Mouse (Mus musculus) lung, postnatal 4 days (tissue): Measurements from ENCODE around the gene Inka2.

ENCODE experiments used
- DNase-seq, 2 experiments: peaks; one replicate each; pipeline ENCODE4 v3.0.0; 2021

Inka2 gene

GRCm38 (mm10) chr3:105732360-105732759, 28.0 kb downstream of the Inka2 start:
- DNase-seq: no peak

DNA sequence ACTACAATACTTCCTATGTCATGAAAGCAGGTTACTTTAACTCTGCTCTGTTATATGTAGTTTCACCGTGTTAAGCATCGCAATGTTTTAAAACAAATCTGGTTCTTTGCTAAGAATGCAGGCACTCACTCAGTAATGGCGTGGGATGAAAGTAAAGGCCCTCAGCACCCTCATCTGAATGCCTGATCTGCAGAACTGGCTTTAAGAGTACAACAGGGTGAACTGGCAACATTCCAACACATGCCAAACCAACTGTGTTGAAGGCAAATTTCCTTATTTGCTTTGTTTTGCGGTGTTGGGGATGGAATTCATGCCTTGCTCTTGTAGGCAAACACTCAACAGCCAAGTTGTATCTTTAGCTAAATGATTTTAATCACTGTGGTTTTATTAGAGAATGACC, 29.1 kb downstream of the Inka2 start:
- DNase-seq: no peak

DNA sequence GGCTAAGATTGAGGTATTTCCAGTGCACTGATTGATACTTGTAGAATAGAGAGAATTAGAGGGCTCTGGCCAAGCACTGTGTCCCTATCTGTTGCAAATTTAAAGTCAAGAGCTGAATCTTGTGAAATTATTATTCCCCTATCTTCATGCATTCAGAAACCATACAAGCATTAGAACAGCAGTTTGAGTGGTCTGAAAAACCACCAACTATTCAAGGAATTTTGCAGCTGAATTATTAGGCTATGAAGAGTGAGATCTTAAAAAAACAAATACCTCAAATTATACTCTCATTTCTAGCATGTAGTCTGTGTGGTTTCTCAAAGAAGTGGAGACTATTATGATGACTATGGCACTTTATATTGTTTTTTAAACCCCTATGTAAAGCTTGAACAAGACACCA, 30.9 kb downstream of the Inka2 start:
- DNase-seq: no peak

DNA sequence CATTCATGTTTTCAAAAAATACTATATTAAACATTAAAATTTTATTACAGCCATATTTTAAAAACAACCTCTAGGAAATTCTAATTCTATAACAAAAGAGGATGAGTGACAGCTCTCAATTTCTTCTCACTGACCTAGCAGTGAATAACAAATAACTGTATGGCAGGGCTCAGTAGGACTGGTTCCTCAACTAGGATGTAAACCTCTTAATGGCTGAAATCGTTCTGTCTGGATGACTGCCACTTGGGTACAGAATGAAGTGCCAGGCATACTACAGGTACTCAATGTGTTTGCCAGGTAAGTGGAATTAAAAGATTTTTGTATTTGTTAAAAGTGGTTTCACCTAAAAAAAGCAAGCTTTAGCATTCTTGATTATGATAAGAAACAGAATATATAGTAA, 31.7 kb downstream of the Inka2 start:
- no peak for DNase-seq

- no peak for DNase-seq
Observed at GRCm38 (mm10) chr3:105737070-105737469, 32.7 kb downstream of the Inka2 start.

GRCm38 (mm10) chr3:105737666-105738065, 33.3 kb downstream of the Inka2 start:
- no peak for DNase-seq

- DNase-seq: no peak
Observed at GRCm38 (mm10) chr3:105746542-105746941, 42.1 kb downstream of the Inka2 start.

DNA sequence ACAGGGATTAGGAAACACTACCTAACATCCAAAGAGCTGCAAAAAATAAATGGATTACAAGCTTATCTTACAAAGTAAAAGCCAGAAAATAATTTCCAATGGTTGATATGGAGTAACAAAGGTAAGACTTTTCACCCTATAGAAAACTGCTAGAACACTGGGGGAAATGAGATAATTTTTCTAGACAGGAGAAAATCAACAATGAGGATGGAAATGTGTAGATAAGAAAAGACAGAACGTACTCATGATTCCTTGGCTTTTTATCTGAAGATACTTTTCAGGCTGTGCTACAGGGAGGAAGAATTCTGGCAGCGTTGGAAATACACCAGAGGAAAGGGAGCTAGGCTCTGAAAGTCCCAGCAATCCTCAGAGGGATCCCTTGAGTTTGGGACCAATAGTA, 46.4 kb downstream of the Inka2 start:
- no peak for DNase-seq

GRCm38 (mm10) chr3:105754184-105754583, 49.8 kb downstream of the Inka2 start:
- DNase-seq: no peak

- peak; percentile 21 to 36 for DNase-seq
Observed at GRCm38 (mm10) chr3:105755123-105755522, 50.7 kb downstream of the Inka2 start.

DNA sequence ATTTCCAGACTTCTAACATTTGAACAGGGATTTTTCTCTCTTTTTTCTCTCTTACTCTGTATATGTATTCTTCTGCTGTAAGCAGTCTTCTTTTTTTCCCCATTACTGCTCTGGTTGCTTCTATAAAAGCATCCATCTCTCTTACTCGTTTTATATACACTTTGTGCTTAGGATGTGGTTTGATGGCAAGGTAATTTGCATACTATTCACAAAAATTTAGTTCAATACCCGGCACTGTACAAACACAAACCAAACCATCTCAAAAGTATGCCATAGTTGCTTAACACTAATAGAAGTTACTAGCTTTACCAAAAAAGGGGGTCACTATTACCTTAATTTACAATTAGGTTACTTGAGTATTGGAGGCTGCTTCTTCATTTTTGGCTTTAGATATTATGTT, 52.1 kb downstream of the Inka2 start:
- no peak for DNase-seq

GRCm38 (mm10) chr3:105757323-105758083, 53.1 kb downstream of the Inka2 start:
- no peak for DNase-seq

GRCm38 (mm10) chr3:105758098-105758497, 53.7 kb downstream of the Inka2 start:
- DNase-seq: no peak

GRCm38 (mm10) chr3:105758658-105759057, 54.3 kb downstream of the Inka2 start:
- no peak for DNase-seq

- DNase-seq: no peak
Observed at GRCm38 (mm10) chr3:105760063-105760462, 55.7 kb downstream of the Inka2 start.

GRCm38 (mm10) chr3:105763132-105763851, 58.9 kb downstream of the Inka2 start:
- no peak for DNase-seq

GRCm38 (mm10) chr3:105768529-105768928, 64.1 kb downstream of the Inka2 start:
- no peak for DNase-seq

GRCm38 (mm10) chr3:105769380-105769779, 65.0 kb downstream of the Inka2 start:
- DNase-seq: no peak
